Mouse (Mus musculus) lung, postnatal 0 days (tissue): Measurements from ENCODE around the gene Krt6a.

Experiments
- CTCF ChIP-seq: IDR thresholded peaks from 2 replicates; pipeline ENCODE4 v1.5.1; 2016; ENCODE audit warnings: antibody characterized with exemption, mild to moderate bottlenecking
- EP300 ChIP-seq: IDR thresholded peaks from 2 replicates; pipeline ENCODE4 v1.6.1; 2016; ENCODE audit warnings: antibody characterized with exemption, mild to moderate bottlenecking, control low read depth

- TF ChIP-seq EP300, result no peak
- TF ChIP-seq CTCF, result no peak
Measured at GRCm38 (mm10) chr15:101707454-101707853, 13.3 kb upstream of the Krt6a start.
